Mouse (Mus musculus): ENCODE data around the gene Ogn.
"Not testable (repeated sequence)": the region's sequence is repeated elsewhere in the genome, so short reads cannot be mapped to it uniquely, and the experiment has no call there.

The Ogn gene

GRCm38 (mm10) chr13:49607714-49608113 is at the start of gene Ogn:
Gene Ogn (plus strand): TSS chr13:49608046.
- no peak for DNase-seq (ENCODE audit: low spot score in 2 of 2)

- DNase-seq (ENCODE audit: low spot score in 2 of 2): no peak
Observed at GRCm38 (mm10) chr13:49559185-49559584, 48.7 kb upstream of the Ogn start.

- DNase-seq (ENCODE audit: low spot score in 2 of 2): no peak
Observed at GRCm38 (mm10) chr13:49560886-49561285, 47.0 kb upstream of the Ogn start.

- DNase-seq (ENCODE audit: low spot score in 2 of 2): no peak
Observed at GRCm38 (mm10) chr13:49564347-49564746, 43.5 kb upstream of the Ogn start.

GRCm38 (mm10) chr13:49570371-49570770 is 37.5 kb upstream of the Ogn start:
- DNase-seq (ENCODE audit: low spot score in 2 of 2): no peak

GRCm38 (mm10) chr13:49571418-49571817 is 36.4 kb upstream of the Ogn start:
- no peak for DNase-seq (ENCODE audit: low spot score in 2 of 2)

- no peak for DNase-seq (ENCODE audit: low spot score in 2 of 2)
Observed at GRCm38 (mm10) chr13:49581541-49582530, 26.0 kb upstream of the Ogn start, which contains the start of gene Omd. Gene Omd (plus strand): TSS chr13:49582462.

- no peak for DNase-seq (ENCODE audit: low spot score in 2 of 2)
Observed at GRCm38 (mm10) chr13:49583859-49584258, 24.0 kb upstream of the Ogn start.

- DNase-seq (ENCODE audit: low spot score in 2 of 2): no peak
Observed at GRCm38 (mm10) chr13:49584307-49585005, 23.4 kb upstream of the Ogn start.

- DNase-seq (ENCODE audit: low spot score in 2 of 2): no peak
Observed at GRCm38 (mm10) chr13:49586062-49586461, 21.8 kb upstream of the Ogn start.

GRCm38 (mm10) chr13:49602541-49602940 is 5.3 kb upstream of the Ogn start:
- not testable (repeated sequence) for DNase-seq (ENCODE audit: low spot score in 2 of 2)

- no peak for DNase-seq (ENCODE audit: low spot score in 2 of 2)
Observed at GRCm38 (mm10) chr13:49603603-49604002, 4.2 kb upstream of the Ogn start.

GRCm38 (mm10) chr13:49608589-49609322 is 910 bp downstream of the Ogn start:
- no peak for DNase-seq (ENCODE audit: low spot score in 2 of 2)

- no peak for DNase-seq (ENCODE audit: low spot score in 2 of 2)
Observed at GRCm38 (mm10) chr13:49617021-49617420, 9.2 kb downstream of the Ogn start.

- DNase-seq (ENCODE audit: low spot score in 2 of 2): no peak
Observed at GRCm38 (mm10) chr13:49618365-49618764, 10.5 kb downstream of the Ogn start.

- no peak for DNase-seq (ENCODE audit: low spot score in 2 of 2)
Observed at GRCm38 (mm10) chr13:49623216-49623615, 15.4 kb downstream of the Ogn start.

- DNase-seq (ENCODE audit: low spot score in 2 of 2): no peak
Observed at GRCm38 (mm10) chr13:49628167-49628566, 20.3 kb downstream of the Ogn start.

- no peak for DNase-seq (ENCODE audit: low spot score in 2 of 2)
Observed at GRCm38 (mm10) chr13:49629076-49629475, 21.2 kb downstream of the Ogn start.

GRCm38 (mm10) chr13:49639965-49640364 is 32.1 kb downstream of the Ogn start:
- DNase-seq (ENCODE audit: low spot score in 2 of 2): no peak

GRCm38 (mm10) chr13:49642650-49643049 is 34.8 kb downstream of the Ogn start:
- no peak for DNase-seq (ENCODE audit: low spot score in 2 of 2)

GRCm38 (mm10) chr13:49643669-49644362 is 36.0 kb downstream of the Ogn start:
- no peak for DNase-seq (ENCODE audit: low spot score in 2 of 2)

All from urinary bladder, postnatal 4 days (tissue).